Mouse (Mus musculus): Measurements from ENCODE around the gene Itk. TPM values are rescaled to one million over a fixed set of nuclear protein-coding genes. Genes with fewer than 3 reads are reported as not detected.

Gene Itk
- polyA plus RNA-seq, 1 experiment from 2014 or later: 0.09 TPM

GRCm38 (mm10) chr11:46301579-46302248, 87.6 kb downstream of the Itk start:
- H3K27ac ChIP-seq (ENCODE audit: low read length): no peak overlapping the region
- WGBS (ENCODE audit: insufficient replicate concordance): 78% methylated on average over 23 of the region's 23 CpGs
- no peak overlapping the region for H3K4me2 ChIP-seq (ENCODE audit: low read depth, low read length)
- ATAC-seq (ENCODE audit: low read depth): no peak
- no peaks in the 10 kb centered on the region for H3K36me3 ChIP-seq (ENCODE audit: control insufficient read depth, insufficient read depth)
- no peak overlapping the region for H3K9ac ChIP-seq (ENCODE audit: low read depth, low read length)
- peaks cover 8% of the 10 kb centered on the region for H3K4me1 ChIP-seq (ENCODE audit: control insufficient read depth, low read depth, low read length)
- H3K4me3 ChIP-seq (ENCODE audit: low read depth, low read length): no peak overlapping the region
- H3K27me3 ChIP-seq (ENCODE audit: control insufficient read depth, insufficient read depth, low read depth, low read length): no peaks in the 10 kb centered on the region
- H3K9me3 ChIP-seq (replicated peaks; ENCODE audit: control insufficient read depth, low read length): no peaks in the 10 kb centered on the region

GRCm38 (mm10) chr11:46299901-46300300, 89.4 kb downstream of the Itk start:
- no peaks in the 10 kb centered on the region for H3K27me3 ChIP-seq (ENCODE audit: control insufficient read depth, insufficient read depth, low read depth, low read length)
- H3K36me3 ChIP-seq (ENCODE audit: control insufficient read depth, insufficient read depth): no peaks in the 10 kb centered on the region
- no peak overlapping the region for H3K4me2 ChIP-seq (ENCODE audit: low read depth, low read length)
- no peak overlapping the region for H3K9ac ChIP-seq (ENCODE audit: low read depth, low read length)
- 23% methylated on average over 6 of the region's 6 CpGs for WGBS (ENCODE audit: insufficient replicate concordance)
- no peaks in the 10 kb centered on the region for H3K9me3 ChIP-seq (replicated peaks; ENCODE audit: control insufficient read depth, low read length)
- no peak overlapping the region for H3K27ac ChIP-seq (ENCODE audit: low read length)
- H3K4me3 ChIP-seq (ENCODE audit: low read depth, low read length): no peak overlapping the region
- peaks cover 8% of the 10 kb centered on the region for H3K4me1 ChIP-seq (ENCODE audit: control insufficient read depth, low read depth, low read length)
- no peak for ATAC-seq (ENCODE audit: low read depth)

- no peak overlapping the region for H3K27ac ChIP-seq (ENCODE audit: low read length)
- ATAC-seq (ENCODE audit: low read depth): no peak
- no peaks in the 10 kb centered on the region for H3K27me3 ChIP-seq (ENCODE audit: control insufficient read depth, insufficient read depth, low read depth, low read length)
- H3K4me1 ChIP-seq (ENCODE audit: control insufficient read depth, low read depth, low read length): peaks cover 8% of the 10 kb centered on the region
- 33% methylated on average over 13 of the region's 13 CpGs for WGBS (ENCODE audit: insufficient replicate concordance)
- H3K4me2 ChIP-seq (ENCODE audit: low read depth, low read length): no peak overlapping the region
- H3K9me3 ChIP-seq (replicated peaks; ENCODE audit: control insufficient read depth, low read length): no peaks in the 10 kb centered on the region
- H3K9ac ChIP-seq (ENCODE audit: low read depth, low read length): no peak overlapping the region
- no peaks in the 10 kb centered on the region for H3K36me3 ChIP-seq (ENCODE audit: control insufficient read depth, insufficient read depth)
- H3K4me3 ChIP-seq (ENCODE audit: low read depth, low read length): no peak overlapping the region
Measured at GRCm38 (mm10) chr11:46298889-46299785, 90.2 kb downstream of the Itk start.

- H3K27ac ChIP-seq (ENCODE audit: low read length): no peak overlapping the region
- H3K27me3 ChIP-seq (ENCODE audit: control insufficient read depth, insufficient read depth, low read depth, low read length): no peaks in the 10 kb centered on the region
- H3K4me3 ChIP-seq (ENCODE audit: low read depth, low read length): no peak overlapping the region
- H3K9ac ChIP-seq (ENCODE audit: low read depth, low read length): no peak overlapping the region
- H3K36me3 ChIP-seq (ENCODE audit: control insufficient read depth, insufficient read depth): no peaks in the 10 kb centered on the region
- H3K9me3 ChIP-seq (replicated peaks; ENCODE audit: control insufficient read depth, low read length): no peaks in the 10 kb centered on the region
- 81% methylated on average over 11 of the region's 11 CpGs for WGBS (ENCODE audit: insufficient replicate concordance)
- ATAC-seq (ENCODE audit: low read depth): no peak
- H3K4me1 ChIP-seq (ENCODE audit: control insufficient read depth, low read depth, low read length): peaks cover 8% of the 10 kb centered on the region
- H3K4me2 ChIP-seq (ENCODE audit: low read depth, low read length): no peak overlapping the region
Measured at GRCm38 (mm10) chr11:46294390-46294789, 94.9 kb downstream of the Itk start.

GRCm38 (mm10) chr11:46293491-46293890, 95.8 kb downstream of the Itk start:
- H3K9me3 ChIP-seq (replicated peaks; ENCODE audit: control insufficient read depth, low read length): no peaks in the 10 kb centered on the region
- WGBS (ENCODE audit: insufficient replicate concordance): 77% methylated on average over 5 of the region's 5 CpGs
- peaks cover under 1% of the 10 kb centered on the region; the same call in 1 of the 2 replicates for H3K4me1 ChIP-seq (ENCODE audit: control insufficient read depth, low read depth, low read length)
- no peak overlapping the region for H3K4me3 ChIP-seq (ENCODE audit: low read depth, low read length)
- no peak overlapping the region for H3K27ac ChIP-seq (ENCODE audit: low read length)
- no peak for ATAC-seq (ENCODE audit: low read depth)
- no peaks in the 10 kb centered on the region for H3K27me3 ChIP-seq (ENCODE audit: control insufficient read depth, insufficient read depth, low read depth, low read length)
- H3K4me2 ChIP-seq (ENCODE audit: low read depth, low read length): no peak overlapping the region
- no peak overlapping the region for H3K9ac ChIP-seq (ENCODE audit: low read depth, low read length)
- H3K36me3 ChIP-seq (ENCODE audit: control insufficient read depth, insufficient read depth): no peaks in the 10 kb centered on the region

- ATAC-seq (ENCODE audit: low read depth): peak; percentile 58
- Histone ChIP-seq H3K4me3 (ENCODE audit: low read depth, low read length) (no peak overlapping the region), H3K4me2 (ENCODE audit: low read depth, low read length) (no peak overlapping the region), H3K27ac (ENCODE audit: low read length) (no peak overlapping the region), H3K9ac (ENCODE audit: low read depth, low read length) (no peak overlapping the region), H3K9me3 (replicated peaks; ENCODE audit: control insufficient read depth, low read length) (no peaks in the 10 kb centered on the region), H3K36me3 (ENCODE audit: control insufficient read depth, insufficient read depth) (no peaks in the 10 kb centered on the region), H3K4me1 (ENCODE audit: control insufficient read depth, low read depth, low read length) (no peaks in the 10 kb centered on the region; the same call in 1 of the 2 replicates), H3K27me3 (ENCODE audit: control insufficient read depth, insufficient read depth, low read depth, low read length) (no peaks in the 10 kb centered on the region)
- 55% methylated on average over 10 of the region's 10 CpGs for WGBS (ENCODE audit: insufficient replicate concordance)
Measured at GRCm38 (mm10) chr11:46290988-46291405, 98.3 kb downstream of the Itk start.

- Histone ChIP-seq H3K4me3 (ENCODE audit: low read depth, low read length) (no peak overlapping the region), H3K9me3 (replicated peaks; ENCODE audit: control insufficient read depth, low read length) (no peaks in the 10 kb centered on the region), H3K9ac (ENCODE audit: low read depth, low read length) (no peak overlapping the region), H3K27me3 (ENCODE audit: control insufficient read depth, insufficient read depth, low read depth, low read length) (no peaks in the 10 kb centered on the region), H3K27ac (ENCODE audit: low read length) (no peak overlapping the region), H3K4me1 (ENCODE audit: control insufficient read depth, low read depth, low read length) (no peaks in the 10 kb centered on the region; the same call in 1 of the 2 replicates), H3K36me3 (ENCODE audit: control insufficient read depth, insufficient read depth) (no peaks in the 10 kb centered on the region), H3K4me2 (ENCODE audit: low read depth, low read length) (no peak overlapping the region)
- no peak for ATAC-seq (ENCODE audit: low read depth)
- WGBS (ENCODE audit: insufficient replicate concordance): 82% methylated on average over 9 of the region's 9 CpGs
Measured at GRCm38 (mm10) chr11:46289561-46289960, 99.8 kb downstream of the Itk start.

- Histone ChIP-seq H3K27me3 (ENCODE audit: control insufficient read depth, insufficient read depth, low read depth, low read length) (no peaks in the 10 kb centered on the region), H3K4me2 (ENCODE audit: low read depth, low read length) (no peak overlapping the region), H3K4me3 (ENCODE audit: low read depth, low read length) (no peak overlapping the region), H3K9me3 (replicated peaks; ENCODE audit: control insufficient read depth, low read length) (no peaks in the 10 kb centered on the region), H3K27ac (ENCODE audit: low read length) (no peak overlapping the region), H3K9ac (ENCODE audit: low read depth, low read length) (no peak overlapping the region), H3K36me3 (ENCODE audit: control insufficient read depth, insufficient read depth) (no peaks in the 10 kb centered on the region), H3K4me1 (ENCODE audit: control insufficient read depth, low read depth, low read length) (no peaks in the 10 kb centered on the region; the same call in 1 of the 2 replicates)
- 75% methylated on average over 4 of the region's 4 CpGs for WGBS (ENCODE audit: insufficient replicate concordance)
- ATAC-seq (ENCODE audit: low read depth): no peak
Measured at GRCm38 (mm10) chr11:46289022-46289421, 100.3 kb downstream of the Itk start.

- 68% methylated on average over 5 of the region's 5 CpGs for WGBS (ENCODE audit: insufficient replicate concordance)
- H3K9me3 ChIP-seq (replicated peaks; ENCODE audit: control insufficient read depth, low read length): no peaks in the 10 kb centered on the region
- H3K36me3 ChIP-seq (ENCODE audit: control insufficient read depth, insufficient read depth): no peaks in the 10 kb centered on the region
- H3K4me3 ChIP-seq (ENCODE audit: low read depth, low read length): no peak overlapping the region
- H3K4me2 ChIP-seq (ENCODE audit: low read depth, low read length): no peak overlapping the region
- H3K9ac ChIP-seq (ENCODE audit: low read depth, low read length): no peak overlapping the region
- H3K27ac ChIP-seq (ENCODE audit: low read length): no peak overlapping the region
- H3K4me1 ChIP-seq (ENCODE audit: control insufficient read depth, low read depth, low read length): no peaks in the 10 kb centered on the region; the same call in 1 of the 2 replicates
- ATAC-seq (ENCODE audit: low read depth): no peak
- no peaks in the 10 kb centered on the region for H3K27me3 ChIP-seq (ENCODE audit: control insufficient read depth, insufficient read depth, low read depth, low read length)
Measured at GRCm38 (mm10) chr11:46288091-46288490, 101.2 kb downstream of the Itk start.
